Mouse (Mus musculus) CH12.LX (cell line): ENCODE data around the gene Clk1. TPM values are rescaled to one million over a fixed set of nuclear protein-coding genes. Genes with fewer than 3 reads are reported as not detected.

Experiments used
- DNase-seq: peaks from one replicate; pipeline ENCODE4 v3.0.0-alpha.2; 2013; ENCODE audit errors: extremely low read depth
- H3K27ac ChIP-seq: 2 replicates; pipeline ENCODE4 v1.5.1; 2012; ENCODE audit warnings: low read depth, mild to moderate bottlenecking, control low read depth, moderate library complexity; ENCODE audit not compliant: insufficient read depth
- H3K27me3 ChIP-seq: replicated peaks from 2 replicates; pipeline ENCODE3; 2012; ENCODE audit warnings: inconsistent platforms
- H3K36me3 ChIP-seq, 2 experiments: replicated peaks in 1 of 2; 2 replicates each; pipeline versions ENCODE3 to v1.6.1; 2012; ENCODE audit warnings: inconsistent platforms in 1 of 2, low read length in 1 of 2, mild to moderate bottlenecking in 1 of 2, mixed read lengths in 1 of 2, moderate library complexity in 1 of 2; ENCODE audit not compliant: control insufficient read depth in 1 of 2, insufficient read depth in 1 of 2
- H3K4me1 ChIP-seq, 2 experiments: 2 replicates each; pipeline ENCODE4 v1.6.1; 2012; ENCODE audit warnings: inconsistent platforms in 1 of 2, moderate library complexity in 1 of 2; ENCODE audit not compliant: insufficient read depth in 2 of 2, control insufficient read depth in 1 of 2
- H3K4me2 ChIP-seq: 2 replicates; pipeline ENCODE4 v1.6.1; 2012; ENCODE audit warnings: low read depth, mild to moderate bottlenecking, control low read depth; ENCODE audit not compliant: poor library complexity, insufficient read depth, severe bottlenecking
- H3K4me3 ChIP-seq, 3 experiments: fragments of 150-350 bp in 1 of 3; sonication (generic) in 1 of 3; replicated peaks in 1 of 3; 2 replicates each; pipeline versions ENCODE3 to v1.5.1; 2011 to 2012; ENCODE audit warnings: low read depth in 2 of 3, low read length in 2 of 3, mild to moderate bottlenecking in 2 of 3, moderate library complexity in 2 of 3, control low read depth in 1 of 3, improper control_type of control experiment in 1 of 3, inconsistent platforms in 1 of 3, mixed read lengths in 1 of 3; ENCODE audit not compliant: poor library complexity in 1 of 3
- H3K79me2 ChIP-seq: replicated peaks from 2 replicates; pipeline ENCODE4 v1.6.1; 2012; ENCODE audit warnings: mild to moderate bottlenecking, moderate library complexity; ENCODE audit not compliant: control insufficient read depth, poor library complexity, insufficient read depth, severe bottlenecking; ENCODE audit errors: extremely low read depth
- H3K9ac ChIP-seq: 2 replicates; pipeline ENCODE4 v1.6.1; 2012; ENCODE audit warnings: low read depth, mild to moderate bottlenecking, control low read depth, moderate library complexity; ENCODE audit not compliant: insufficient read depth
- H3K9me3 ChIP-seq: replicated peaks from 2 replicates; pipeline ENCODE3; 2012; ENCODE audit warnings: low read length, inconsistent platforms, mixed read lengths
- CHD2 ChIP-seq: IDR thresholded peaks from 2 replicates; pipeline ENCODE4 v1.6.1; 2011; ENCODE audit warnings: low read length, improper control_type of control experiment
- E2F4 ChIP-seq: IDR thresholded peaks from 2 replicates; pipeline ENCODE4 v1.6.1; 2011; ENCODE audit warnings: low read depth, low read length, improper control_type of control experiment; ENCODE audit not compliant: insufficient replicate concordance
- ELF1 ChIP-seq: IDR thresholded peaks from 2 replicates; pipeline ENCODE4 v1.6.1; 2014; ENCODE audit warnings: low read depth, mild to moderate bottlenecking, inconsistent platforms, low read length, improper control_type of control experiment
- GABPA ChIP-seq: IDR thresholded peaks from 2 replicates; pipeline ENCODE4 v1.6.1; 2012; ENCODE audit warnings: low read depth, low read length, improper control_type of control experiment, inconsistent platforms; ENCODE audit not compliant: insufficient replicate concordance
- HCFC1 ChIP-seq: IDR thresholded peaks from 2 replicates; pipeline ENCODE4 v1.6.1; 2012; ENCODE audit warnings: low read depth, mild to moderate bottlenecking, inconsistent platforms, low read length, improper control_type of control experiment
- MAFK ChIP-seq: IDR thresholded peaks from 2 replicates; pipeline ENCODE4 v1.6.1; 2011; ENCODE audit warnings: low read length, improper control_type of control experiment; ENCODE audit not compliant: insufficient replicate concordance
- MAX ChIP-seq: IDR thresholded peaks from 2 replicates; pipeline ENCODE4 v1.6.1; 2011; ENCODE audit warnings: low read length, improper control_type of control experiment
- NELFE ChIP-seq: IDR thresholded peaks from 2 replicates; pipeline ENCODE4 v1.6.1; 2011; ENCODE audit warnings: low read depth, low read length, improper control_type of control experiment
- NRF1 ChIP-seq: IDR thresholded peaks from 2 replicates; pipeline ENCODE4 v1.6.1; 2014; ENCODE audit warnings: low read depth, mild to moderate bottlenecking, inconsistent platforms, low read length, improper control_type of control experiment, moderate library complexity
- PAX5 ChIP-seq: IDR thresholded peaks from 2 replicates; pipeline ENCODE4 v1.6.1; 2012; ENCODE audit warnings: low read length, inconsistent platforms, mixed read lengths
- POLR2A ChIP-seq: IDR thresholded peaks from 2 replicates; pipeline ENCODE4 v1.6.1; 2011; ENCODE audit warnings: low read depth, mild to moderate bottlenecking, improper control_type of control experiment, low read length
- POLR2AphosphoS2 ChIP-seq: IDR thresholded peaks from 2 replicates; pipeline ENCODE4 v1.6.1; 2011; ENCODE audit warnings: low read depth, low read length, improper control_type of control experiment
- RAD21 ChIP-seq: IDR thresholded peaks from 2 replicates; pipeline ENCODE4 v1.6.1; 2011; ENCODE audit warnings: low read depth, mild to moderate bottlenecking, low read length, improper control_type of control experiment, moderate library complexity
- RCOR1 ChIP-seq: conservative IDR thresholded peaks from 2 replicates; pipeline ENCODE4 v1.6.1; 2012; ENCODE audit warnings: low read depth, mild to moderate bottlenecking, inconsistent platforms, low read length, improper control_type of control experiment
- TBP ChIP-seq: conservative IDR thresholded peaks from 2 replicates; pipeline ENCODE4 v1.6.1; 2011; ENCODE audit warnings: low read depth, low read length, improper control_type of control experiment
- TCF12 ChIP-seq: IDR thresholded peaks from 2 replicates; pipeline ENCODE4 v1.6.1; 2014; ENCODE audit warnings: low read depth, mild to moderate bottlenecking, inconsistent platforms, low read length, improper control_type of control experiment
- USF1 ChIP-seq: IDR thresholded peaks from 2 replicates; pipeline ENCODE4 v1.6.1; 2014; ENCODE audit warnings: low read depth, mild to moderate bottlenecking, inconsistent platforms, low read length, improper control_type of control experiment
- USF2 ChIP-seq: conservative IDR thresholded peaks from 2 replicates; pipeline ENCODE4 v1.6.1; 2011; ENCODE audit warnings: low read depth, low read length, improper control_type of control experiment
- ZMIZ1 ChIP-seq: IDR thresholded peaks from 2 replicates; pipeline ENCODE4 v1.6.1; 2012; ENCODE audit warnings: low read depth, mild to moderate bottlenecking, inconsistent platforms, low read length, improper control_type of control experiment
- ZNF384 ChIP-seq: IDR thresholded peaks from 2 replicates; pipeline ENCODE4 v1.6.1; 2012; ENCODE audit warnings: low read depth, low read length, improper control_type of control experiment, inconsistent platforms
- dilution Hi-C: fragments of 300-500 bp; cut with MboI; formaldehyde crosslinking; loops from 2 replicates; pipeline ENCODE4 v1.14.3; 2020; ENCODE audit warnings: low sequenced_read_pairs; ENCODE audit not compliant: extremely low pct_unique_long_range_greater_than_20kb, extremely low pct_ligation_motif_present
- in situ Hi-C: fragments of 300-500 bp; cut with MboI; formaldehyde crosslinking; loops from 3 replicates; pipeline ENCODE4 v1.14.3; 2019; ENCODE audit warnings: low sequenced_read_pairs, low pct_ligation_motif_present, low pct_unique_long_range_greater_than_20kb, mixed read lengths
- polyA plus RNA-seq: library from polyadenylated mRNA; unstranded; fragments of >175 nt; gene quantifications from 2 replicates; pipeline ENCODE4 v1.2.1, GENCODE M21; 2012; ENCODE audit warnings: low read depth; ENCODE audit not compliant: insufficient read length
- total RNA-seq, 2 experiments: library from RNA; depleted of rRNA; stranded (reverse); fragments of 300-350 nt in 1 of 2; fragments of >200 nt in 1 of 2; gene quantifications; 2 replicates each; pipeline ENCODE4 v1.2.3; 2012 to 2014

The Clk1 gene
- total RNA-seq (2012; rRNA removed) (90.0 and 107 TPM in 2 replicates), total RNA-seq (2014; rRNA removed) (209 and 233 TPM in 2 replicates), polyA plus RNA-seq (119 and 126 TPM in 2 replicates)

DNA sequence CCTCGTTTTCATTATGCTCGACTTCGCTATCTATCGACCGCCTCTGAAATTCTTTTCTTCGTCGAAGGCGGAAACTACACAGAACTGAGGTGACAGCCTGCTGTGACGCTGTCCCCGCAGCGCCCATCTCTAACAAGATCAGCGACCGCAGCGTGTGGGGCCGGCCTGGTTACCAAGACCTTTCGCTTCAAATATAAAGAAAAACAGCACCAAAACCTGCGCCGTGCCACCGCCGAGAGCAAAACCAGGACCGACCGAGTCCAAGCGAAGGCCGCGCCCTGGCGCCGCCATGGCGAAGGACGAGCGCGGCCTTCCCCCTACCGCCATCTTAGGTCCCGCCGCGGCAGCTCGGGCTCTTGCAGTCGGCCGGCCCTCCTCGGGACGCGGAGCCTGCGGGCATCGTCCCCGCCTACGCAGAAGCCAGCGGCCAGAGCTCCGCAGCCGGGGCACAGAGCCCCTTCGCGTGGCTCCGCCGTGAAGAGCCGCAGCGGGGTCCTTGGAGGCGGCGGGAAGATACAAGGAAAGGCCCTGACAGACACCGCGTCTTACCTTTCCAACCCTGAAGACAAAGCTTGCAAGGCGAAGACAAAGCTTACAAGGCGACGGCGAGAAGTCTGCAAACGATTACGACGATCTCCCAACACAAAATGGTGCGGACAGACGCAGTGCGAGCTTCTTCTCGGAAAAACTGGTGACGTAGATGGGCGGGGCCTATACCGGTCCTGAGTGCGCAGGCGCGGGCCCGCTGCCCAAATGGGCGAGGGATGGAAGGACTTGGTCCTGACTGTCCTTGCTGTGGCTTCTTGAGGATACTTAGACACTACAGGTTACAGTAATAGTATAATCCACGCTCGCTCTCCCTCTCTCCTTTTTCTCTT lies at the start of gene Clk1:
Gene Clk1 (minus strand): TSS at position 696 of the 878 bp plus-strand sequence.
- DNase-seq = peak; percentile 89
- Histone ChIP-seq H3K4me3 (peak within 1 kb of the TSS; percentile 94 to 99 (median 96)), H3K27me3 (no peaks in the 10 kb centered on the region), H3K27ac (peak within 1 kb of the TSS; percentile 83), H3K4me2 (peak within 1 kb of the TSS; percentile 37; the same call in 1 of the 2 replicates), H3K36me3 (peaks cover 24 to 36% of the 10 kb centered on the region in 2 experiments), H3K9me3 (no peaks in the 10 kb centered on the region), H3K9ac (peak within 1 kb of the TSS; percentile 100), H3K4me1 (peaks cover 6 to 32% of the 10 kb centered on the region in 2 experiments; a peak in 3 of 4 replicates), H3K79me2 (peaks cover 42% of the 10 kb centered on the region)
- TF ChIP-seq PAX5 (no peak), RAD21 (no peak), HCFC1 (peak; percentile 5), MAX (peak; percentile 21; the same call in 1 of the 2 replicates), POLR2AphosphoS2 (peak; percentile 93), TBP (peak; percentile 92), NRF1 (peak; percentile 93), NELFE (peak; percentile 97), USF2 (no peak), USF1 (no peak), GABPA (no peak), ZMIZ1 (peak; percentile 82), ELF1 (no peak), TCF12 (peak; percentile 90), POLR2A (peak; percentile 99)
- dilution Hi-C loops = no loop called here
- in situ Hi-C loops = no loop called here

DNA sequence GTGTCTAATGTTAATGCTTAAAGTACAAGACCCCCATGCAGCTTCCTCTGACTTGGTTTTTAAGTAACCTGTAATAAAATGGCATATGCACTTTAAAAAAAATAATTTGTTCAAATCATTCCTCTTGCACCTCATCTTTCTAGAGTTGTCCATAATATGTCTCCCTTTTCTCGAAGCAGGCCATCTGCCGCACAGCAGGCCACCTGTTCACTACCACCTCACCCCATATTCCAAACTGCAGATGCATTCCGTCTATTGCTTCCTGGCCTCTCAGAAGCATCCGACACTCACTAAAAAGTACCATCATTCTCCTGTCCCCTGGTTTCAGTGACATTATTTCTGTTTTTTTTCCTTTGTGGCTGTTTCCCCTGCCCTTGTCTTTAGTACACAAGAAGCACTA lies 41.7 kb upstream of the Clk1 start:
- in situ Hi-C loops = no loop called here
- DNase-seq = no peak
- H3K4me3 ChIP-seq = no peak overlapping the region
- no peaks in the 10 kb centered on the region for H3K9me3 ChIP-seq
- no peak overlapping the region for H3K27ac ChIP-seq
- TF ChIP-seq ZNF384 (no peak), MAFK (no peak), RCOR1 (no peak), CHD2 (no peak), E2F4 (no peak), POLR2AphosphoS2 (no peak)
- no peak overlapping the region for H3K9ac ChIP-seq
- dilution Hi-C loops = no loop called here
- no peaks in the 10 kb centered on the region for H3K79me2 ChIP-seq
- H3K36me3 ChIP-seq = peaks cover 73 to 85% of the 10 kb centered on the region in 2 experiments
- no peaks in the 10 kb centered on the region for H3K4me1 ChIP-seq
- H3K27me3 ChIP-seq = no peaks in the 10 kb centered on the region
- H3K4me2 ChIP-seq = no peak overlapping the region
